Mouse (Mus musculus) thymus, postnatal 25 days (tissue): ENCODE data around the gene Arl10.

ENCODE experiments used
- DNase-seq: peaks from one replicate; pipeline ENCODE4 v3.0.0; 2022

The Arl10 gene

GRCm38 (mm10) chr13:54621960-54622521 lies 47.2 kb downstream of the Arl10 start:
- DNase-seq, result no peak

DNA sequence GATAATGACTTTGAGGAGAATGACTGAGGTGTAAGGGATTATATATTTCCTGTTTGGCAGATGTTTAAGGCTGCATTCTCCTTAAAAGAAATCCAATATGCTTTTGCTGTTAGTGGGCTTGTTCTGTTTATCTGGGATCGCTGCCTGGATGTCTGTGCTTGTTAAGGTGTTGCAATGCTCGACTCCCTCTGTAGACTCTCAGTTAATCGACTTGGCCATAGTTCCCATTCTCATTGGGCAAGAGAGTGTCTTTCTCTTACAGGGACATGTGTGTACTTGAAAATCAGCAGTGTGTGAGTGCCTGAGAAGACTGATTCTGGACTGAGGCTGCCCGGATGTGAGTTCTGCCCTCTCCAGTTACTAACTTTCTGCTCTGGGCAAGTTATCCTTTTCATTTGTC lies 54.3 kb downstream of the Arl10 start:
- DNase-seq, result no peak
